Mouse (Mus musculus): Measurements from ENCODE around the gene Nbeal2.

GRCm38 (mm10) chr9:110643787-110644186 is 10.2 kb downstream of the Nbeal2 start:
- TF ChIP-seq GATA1 (IDR thresholded peaks at IDR 0.05; ENCODE audit: low read length) (no peak), TAL1 (IDR thresholded peaks at IDR 0.05; ENCODE audit: low read length) (no peak)

All from erythroblast, embryonic 14.5 days (primary cell).